In the genomic region with DNA sequence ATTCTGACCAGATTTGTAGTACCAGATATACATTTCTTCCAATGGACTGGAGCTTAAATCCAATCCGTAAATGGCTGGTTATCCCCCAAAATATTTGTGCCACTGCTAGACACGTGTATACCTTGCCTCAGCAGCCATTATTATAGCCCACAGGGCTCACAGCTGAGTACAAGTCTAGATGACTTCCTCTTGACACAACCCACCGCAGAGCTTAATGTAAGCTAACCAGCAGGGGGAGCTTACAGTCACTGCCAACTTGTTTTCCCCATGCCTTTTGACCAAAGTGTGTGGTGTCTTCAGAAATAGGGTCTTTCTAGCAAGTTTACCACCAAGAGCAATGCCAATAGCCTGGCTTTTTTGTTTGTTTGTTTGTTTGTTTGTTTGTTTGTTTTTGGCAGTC, we compare ENCODE assay signal across 14 mouse cellular contexts.
A peak's percentile ranks its signal among the peaks of the same experiment; 100 is the strongest.
DNase-seq lines count a peak whose midpoint lies in the region; ATAC-seq and TF ChIP-seq lines count a peak whose summit lies in the region.
"Had no signal": no experiment of that assay in that cellular context is flagged by ENCODE, and none has a peak within 500 bp of the region (broad histone marks: within the 10 kb centered on the region; RNA-seq: fewer than 3 reads in every experiment).

No protein-coding gene starts in this region.

- no peak overlapping the region for H3K4me2 ChIP-seq in forebrain, postnatal 0 days (ENCODE audit: low read depth)
- no peak overlapping the region for H3K4me2 ChIP-seq in forebrain, embryonic 15.5 days (replicated peaks)
- H3K4me2 ChIP-seq: heart, embryonic 12.5 days; midbrain, embryonic 12.5 days had no signal

- DNase-seq in forebrain, postnatal 0 days: no peak
- DNase-seq in left cerebral cortex, postnatal 4 days: peak; percentile 14
- no peak for DNase-seq in left cerebral cortex, adult 8-10 months (ENCODE audit: low spot score in 2 of 2)
- peak; percentile 2 for DNase-seq in adipocyte (ENCODE audit: low spot score)
- no peak for DNase-seq in ovary, postnatal 36 days (ENCODE audit: low spot score)
- DNase-seq in urinary bladder, postnatal 4 days (ENCODE audit: low spot score in 2 of 2): no peak
- DNase-seq: cerebellum, postnatal 14 days; gastrocnemius, postnatal 10 days; lung, postnatal 14 days had no signal

- TF ChIP-seq CTCF in forebrain, postnatal 0 days (IDR thresholded peaks at IDR 0.05; ENCODE audit: low read depth): peak; percentile 53
- peak; percentile 47 for TF ChIP-seq CTCF in E14TG2a.4 (conservative IDR thresholded peaks at IDR 0.05; ENCODE audit: low read length)

- intact Hi-C loops in left cerebral cortex, postnatal 4 days (cut with DNase I): loop anchor here (10.0 kb wide), 1 partner anchor 281 kb away; no protein-coding TSS in a partner anchor

- WGBS in forebrain, postnatal 0 days: 62% methylated on average over 3 of the region's 3 CpGs
- WGBS in forebrain, embryonic 15.5 days: 68% methylated on average over 3 of the region's 3 CpGs

- no peak for ATAC-seq in forebrain, postnatal 0 days
- ATAC-seq in forebrain, embryonic 15.5 days (replicated peaks): no peak
- ATAC-seq: CD4-positive, CD25-positive, alpha-beta regulatory T cell, adult 4 months had no signal

- no peaks in the 10 kb centered on the region for H3K27me3 ChIP-seq in forebrain, postnatal 0 days (ENCODE audit: insufficient read depth, low read length)
- no peaks in the 10 kb centered on the region for H3K27me3 ChIP-seq in forebrain, embryonic 15.5 days
- no peaks in the 10 kb centered on the region for H3K27me3 ChIP-seq in E14TG2a.4 (ENCODE audit: insufficient read depth, low read length)
- H3K27me3 ChIP-seq: heart, embryonic 12.5 days; midbrain, embryonic 12.5 days had no signal

- H3K27ac ChIP-seq in forebrain, postnatal 0 days (ENCODE audit: low read depth, low read length): no peak overlapping the region
- no peak overlapping the region for H3K27ac ChIP-seq in forebrain, embryonic 15.5 days (replicated peaks)
- H3K27ac ChIP-seq: midbrain, embryonic 12.5 days had no signal

- no peak overlapping the region for H3K4me3 ChIP-seq in forebrain, postnatal 0 days (ENCODE audit: low read depth, low read length)
- H3K4me3 ChIP-seq in forebrain, embryonic 15.5 days: no peak overlapping the region
- no peak overlapping the region for H3K4me3 ChIP-seq in E14TG2a.4 (replicated peaks; ENCODE audit: low read length)
- H3K4me3 ChIP-seq: heart, embryonic 12.5 days; midbrain, embryonic 12.5 days had no signal

- H3K36me3 ChIP-seq in forebrain, postnatal 0 days (ENCODE audit: insufficient read depth): no peaks in the 10 kb centered on the region
- H3K36me3 ChIP-seq in forebrain, embryonic 15.5 days: no peaks in the 10 kb centered on the region
- H3K36me3 ChIP-seq in E14TG2a.4 (ENCODE audit: insufficient read depth, low read length): no peaks in the 10 kb centered on the region
- H3K36me3 ChIP-seq: heart, embryonic 12.5 days; midbrain, embryonic 12.5 days had no signal

- H3K9me3 ChIP-seq in forebrain, postnatal 0 days (ENCODE audit: low read length): no peaks in the 10 kb centered on the region
- no peaks in the 10 kb centered on the region for H3K9me3 ChIP-seq in forebrain, embryonic 15.5 days
- H3K9me3 ChIP-seq in E14TG2a.4 (ENCODE audit: low read length): no peaks in the 10 kb centered on the region
- H3K9me3 ChIP-seq: heart, embryonic 12.5 days; midbrain, embryonic 12.5 days had no signal

- H3K9ac ChIP-seq in forebrain, postnatal 0 days: no peak overlapping the region
- H3K9ac ChIP-seq in forebrain, embryonic 15.5 days (replicated peaks): no peak overlapping the region
- H3K9ac ChIP-seq: heart, embryonic 12.5 days; midbrain, embryonic 12.5 days had no signal

- no peaks in the 10 kb centered on the region for H3K4me1 ChIP-seq in forebrain, postnatal 0 days (ENCODE audit: insufficient read depth)
- H3K4me1 ChIP-seq in forebrain, embryonic 15.5 days: peaks cover 12% of the 10 kb centered on the region
- no peaks in the 10 kb centered on the region for H3K4me1 ChIP-seq in E14TG2a.4 (replicated peaks; ENCODE audit: low read depth, low read length)
- H3K4me1 ChIP-seq: heart, embryonic 12.5 days had no signal

Comparison
In these comparisons a context has a peak if more than half of its experiments do, and no peak if none do; other contexts are left out.
1. DNase-seq: peak in left cerebral cortex, postnatal 4 days (single experiment) and adipocyte (single experiment); none in forebrain, postnatal 0 days (single experiment), left cerebral cortex, adult 8-10 months (0 of 2), ovary, postnatal 36 days (single experiment) and urinary bladder, postnatal 4 days (0 of 2).